Mouse (Mus musculus) heart, postnatal 0 days (tissue): ENCODE measurements around the gene L1cam.

Source experiments
- CTCF ChIP-seq: IDR thresholded peaks from 2 replicates; pipeline ENCODE4 v1.5.1; 2016; ENCODE audit warnings: antibody characterized with exemption, control low read depth, low read depth
- EP300 ChIP-seq: IDR thresholded peaks from 2 replicates; pipeline ENCODE4 v1.6.1; 2016; ENCODE audit warnings: antibody characterized with exemption, low read depth

DNA sequence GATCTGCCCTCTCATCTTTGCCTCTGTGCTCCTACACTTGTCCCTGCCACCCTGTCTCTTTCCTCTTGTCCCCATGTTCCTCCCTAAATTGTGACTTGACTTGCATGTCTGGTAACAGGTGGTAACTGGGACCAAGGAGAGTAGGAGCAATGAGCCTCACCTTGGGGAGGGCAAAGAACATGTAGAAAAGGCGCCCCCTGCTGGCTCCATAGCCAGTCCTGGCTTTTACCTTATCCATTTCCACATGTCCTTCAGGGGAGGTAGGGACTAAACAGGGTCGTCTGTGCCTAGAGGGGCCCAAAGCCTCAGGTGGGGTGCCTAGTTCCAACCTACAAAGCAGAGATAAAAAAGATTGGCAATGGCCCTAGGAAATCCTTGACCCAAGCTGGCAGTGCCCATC is at the start of gene L1cam:
- TF ChIP-seq CTCF (peak; percentile 35), EP300 (no peak)
